Mouse (Mus musculus): Measurements from ENCODE around the gene Vamp8. TPM values are rescaled to one million over a fixed set of nuclear protein-coding genes. Genes with fewer than 3 reads are reported as not detected.

The Vamp8 gene
- polyA plus RNA-seq, 1 experiment from 2014 or later, result 81.7 TPM

GRCm38 (mm10) chr6:72390795-72391521 lies 455 bp upstream of the Vamp8 start:
- WGBS, result 7% methylated on average over 12 of the region's 12 CpGs
- peak; percentile 43 for DNase-seq (ENCODE audit: low spot score)
- peaks cover 51% of the 10 kb centered on the region for H3K4me1 ChIP-seq

GRCm38 (mm10) chr6:72389471-72389940 lies 997 bp downstream of the Vamp8 start:
- Histone ChIP-seq H3K4me1 (peaks cover 51% of the 10 kb centered on the region), H3K9me3 (replicated peaks) (no peaks in the 10 kb centered on the region), H3K27ac (peak overlapping the region; percentile 92), H3K27me3 (ENCODE audit: low read depth, poor library complexity, severe bottlenecking) (no peaks in the 10 kb centered on the region), H3K36me3 (peaks cover 21% of the 10 kb centered on the region), H3K4me3 (peak overlapping the region; percentile 63)
- DNase-seq (ENCODE audit: low spot score), result no peak
- WGBS, result 24% methylated on average over 13 of the region's 13 CpGs

More at GRCm38 (mm10) chr6:72390795-72391521, 455 bp upstream of the Vamp8 start:
- H3K9me3 ChIP-seq (replicated peaks), result no peaks in the 10 kb centered on the region
- peaks cover 11% of the 10 kb centered on the region for H3K36me3 ChIP-seq
- H3K27me3 ChIP-seq (ENCODE audit: low read depth, poor library complexity, severe bottlenecking), result no peaks in the 10 kb centered on the region
- H3K27ac ChIP-seq, result peak overlapping the region; percentile 92
- peak overlapping the region; percentile 63 for H3K4me3 ChIP-seq

DNA sequence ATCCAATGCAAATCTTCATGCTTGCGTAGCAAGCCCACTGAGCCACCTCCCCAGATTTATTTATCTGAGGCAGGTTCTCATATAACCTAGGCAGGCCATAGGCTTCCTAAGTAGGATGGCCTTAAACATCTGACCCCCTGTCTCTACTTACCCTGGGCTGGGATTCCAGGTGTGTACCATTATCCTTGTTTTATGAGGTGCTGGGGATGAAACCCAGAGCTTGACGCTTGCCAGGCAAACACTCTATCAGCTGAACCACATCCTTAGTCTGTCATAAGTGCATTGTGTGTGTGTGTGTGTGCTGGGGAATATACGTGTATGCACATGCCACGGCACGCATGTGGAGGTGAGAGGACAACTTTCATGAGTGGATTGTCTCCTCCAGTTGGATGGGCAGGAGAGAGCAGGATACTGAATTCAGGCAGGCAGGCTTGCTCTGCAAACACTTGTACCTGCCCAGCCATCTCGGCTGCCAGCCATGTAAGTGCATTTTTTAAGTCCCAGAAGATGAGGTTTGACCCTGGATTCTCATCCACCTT lies 1.6 kb downstream of the Vamp8 start:
- no peaks in the 10 kb centered on the region for H3K9me3 ChIP-seq (replicated peaks)
- H3K27ac ChIP-seq, result peak overlapping the region; percentile 92
- DNase-seq (ENCODE audit: low spot score), result peak; percentile 67
- peaks cover 23% of the 10 kb centered on the region for H3K36me3 ChIP-seq
- WGBS, result 50% methylated on average over 6 of the region's 6 CpGs
- H3K4me1 ChIP-seq, result peaks cover 48% of the 10 kb centered on the region
- H3K27me3 ChIP-seq (ENCODE audit: low read depth, poor library complexity, severe bottlenecking), result no peaks in the 10 kb centered on the region
- H3K4me3 ChIP-seq, result peak overlapping the region; percentile 17; the same call in 1 of the 2 replicates

GRCm38 (mm10) chr6:72388266-72388665 lies 2.2 kb downstream of the Vamp8 start:
- no peaks in the 10 kb centered on the region for H3K27me3 ChIP-seq (ENCODE audit: low read depth, poor library complexity, severe bottlenecking)
- WGBS, result 52% methylated on average over 10 of the region's 10 CpGs

DNA sequence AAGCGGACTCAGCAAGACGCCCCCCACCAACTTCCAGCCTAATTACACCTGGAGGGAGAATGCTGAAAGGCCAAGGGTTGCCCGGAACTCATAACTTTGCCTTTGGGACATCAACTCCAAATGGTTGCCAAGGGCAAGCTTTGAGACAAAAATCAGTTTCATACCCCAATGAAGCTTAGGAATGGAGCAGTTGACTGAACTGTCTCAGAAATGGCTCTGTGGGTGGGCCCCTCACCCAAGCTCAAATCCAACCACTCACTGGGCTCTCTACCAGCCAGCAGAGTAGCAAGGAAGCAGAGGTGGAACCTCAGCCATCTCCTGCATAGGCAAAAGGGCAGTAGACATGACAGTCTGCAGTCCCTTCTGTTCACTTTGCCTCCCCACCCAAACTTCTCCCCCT lies 2.7 kb downstream of the Vamp8 start:
- no peak for DNase-seq (ENCODE audit: low spot score)
- peak overlapping the region; percentile 17; the same call in 1 of the 2 replicates for H3K4me3 ChIP-seq
- peak overlapping the region; percentile 92; the same call in 1 of the 2 replicates for H3K27ac ChIP-seq
- WGBS, result 61% methylated on average over 3 of the region's 3 CpGs
- peaks cover 23% of the 10 kb centered on the region for H3K36me3 ChIP-seq
- no peaks in the 10 kb centered on the region for H3K27me3 ChIP-seq (ENCODE audit: low read depth, poor library complexity, severe bottlenecking)
- peaks cover 41% of the 10 kb centered on the region for H3K4me1 ChIP-seq
- no peaks in the 10 kb centered on the region for H3K9me3 ChIP-seq (replicated peaks)

More at GRCm38 (mm10) chr6:72388266-72388665, 2.2 kb downstream of the Vamp8 start:
- peak overlapping the region; percentile 17; the same call in 1 of the 2 replicates for H3K4me3 ChIP-seq
- peak overlapping the region; percentile 92; the same call in 1 of the 2 replicates for H3K27ac ChIP-seq
- peaks cover 46% of the 10 kb centered on the region for H3K4me1 ChIP-seq
- H3K36me3 ChIP-seq, result peaks cover 23% of the 10 kb centered on the region
- no peaks in the 10 kb centered on the region for H3K9me3 ChIP-seq (replicated peaks)
- DNase-seq (ENCODE audit: low spot score), result no peak

GRCm38 (mm10) chr6:72386561-72386960 lies 3.9 kb downstream of the Vamp8 start:
- Histone ChIP-seq H3K36me3 (peaks cover 23% of the 10 kb centered on the region), H3K27me3 (ENCODE audit: low read depth, poor library complexity, severe bottlenecking) (no peaks in the 10 kb centered on the region), H3K27ac (no peak overlapping the region), H3K9me3 (replicated peaks) (no peaks in the 10 kb centered on the region), H3K4me1 (peaks cover 41% of the 10 kb centered on the region), H3K4me3 (no peak overlapping the region)
- WGBS, result 87% methylated on average over 2 of the region's 2 CpGs
- no peak for DNase-seq (ENCODE audit: low spot score)

DNA sequence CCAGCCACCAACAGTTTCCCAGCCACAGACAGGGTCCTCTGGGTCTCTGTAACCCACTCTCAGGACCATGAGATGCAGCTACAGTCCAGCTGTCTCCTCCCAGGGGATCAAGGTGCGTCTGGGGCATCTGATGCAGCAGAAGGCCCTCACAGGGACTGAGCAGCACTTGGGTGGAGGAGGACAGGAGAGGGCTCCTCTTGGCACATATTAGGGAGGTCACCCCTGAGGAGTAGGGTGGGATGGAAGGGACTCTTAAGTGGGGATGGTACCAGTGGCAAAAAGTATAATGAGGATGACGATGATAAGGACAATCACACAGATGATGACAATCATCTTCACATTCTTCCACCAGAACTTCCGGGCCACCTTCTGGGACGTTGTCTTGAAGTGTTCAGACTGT lies 5.2 kb downstream of the Vamp8 start:
- H3K4me1 ChIP-seq, result peaks cover 32% of the 10 kb centered on the region
- no peak overlapping the region for H3K27ac ChIP-seq
- H3K27me3 ChIP-seq (ENCODE audit: low read depth, poor library complexity, severe bottlenecking), result 0 out of 2 replicates have a peak, but pooled peaks cover 1% of the 10 kb centered on the region
- H3K4me3 ChIP-seq, result no peak overlapping the region
- DNase-seq (ENCODE audit: low spot score), result no peak
- WGBS, result 87% methylated on average over 4 of the region's 4 CpGs
- H3K36me3 ChIP-seq, result peaks cover 23% of the 10 kb centered on the region
- no peaks in the 10 kb centered on the region for H3K9me3 ChIP-seq (replicated peaks)

DNA sequence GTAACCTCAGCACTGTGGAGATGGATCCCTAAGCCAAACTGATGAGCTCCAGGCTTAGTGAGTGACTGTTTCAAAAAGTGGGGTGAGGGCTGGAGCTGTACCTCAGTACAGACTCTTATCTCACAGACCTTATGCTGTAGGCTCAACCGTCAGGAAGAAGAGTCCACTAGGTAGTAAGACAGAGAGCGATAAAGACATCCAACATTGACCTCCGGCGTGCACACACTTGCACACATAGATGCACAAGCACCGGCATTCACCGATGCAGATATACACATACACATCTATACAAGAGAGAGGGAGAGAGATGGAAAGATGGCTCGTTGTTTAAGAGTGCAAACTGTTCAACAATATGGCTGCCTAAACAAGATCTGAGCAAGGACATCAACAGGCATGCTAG lies 6.6 kb downstream of the Vamp8 start:
- DNase-seq (ENCODE audit: low spot score), result no peak
- 94% methylated on average over 7 of the region's 7 CpGs for WGBS
- peaks cover 32% of the 10 kb centered on the region for H3K4me1 ChIP-seq

GRCm38 (mm10) chr6:72383142-72383820 lies 7.2 kb downstream of the Vamp8 start:
- Histone ChIP-seq H3K27me3 (ENCODE audit: low read depth, poor library complexity, severe bottlenecking) (peaks cover 17% of the 10 kb centered on the region), H3K36me3 (peaks cover 23% of the 10 kb centered on the region), H3K27ac (peak overlapping the region; percentile 4; the same call in 1 of the 2 replicates), H3K4me1 (peaks cover 25% of the 10 kb centered on the region), H3K9me3 (replicated peaks) (no peaks in the 10 kb centered on the region), H3K4me3 (no peak overlapping the region)
- no peak for DNase-seq (ENCODE audit: low spot score)
- WGBS, result 87% methylated on average over 6 of the region's 6 CpGs

More for the DNA sequence above, 6.6 kb downstream of the Vamp8 start:
- Histone ChIP-seq H3K4me3 (no peak overlapping the region), H3K27ac (no peak overlapping the region), H3K9me3 (replicated peaks) (no peaks in the 10 kb centered on the region), H3K27me3 (ENCODE audit: low read depth, poor library complexity, severe bottlenecking) (peaks cover 14% of the 10 kb centered on the region), H3K36me3 (peaks cover 23% of the 10 kb centered on the region)

- H3K9me3 ChIP-seq (replicated peaks), result no peaks in the 10 kb centered on the region
- H3K4me1 ChIP-seq, result peaks cover 18% of the 10 kb centered on the region
- 87% methylated on average over 6 of the region's 6 CpGs for WGBS
- H3K36me3 ChIP-seq, result peaks cover 17% of the 10 kb centered on the region
- H3K27ac ChIP-seq, result no peak overlapping the region
- H3K4me3 ChIP-seq, result no peak overlapping the region
- DNase-seq (ENCODE audit: low spot score), result no peak
- H3K27me3 ChIP-seq (ENCODE audit: low read depth, poor library complexity, severe bottlenecking), result peaks cover 17% of the 10 kb centered on the region
Measured at GRCm38 (mm10) chr6:72382494-72382893, 8.0 kb downstream of the Vamp8 start.

DNA sequence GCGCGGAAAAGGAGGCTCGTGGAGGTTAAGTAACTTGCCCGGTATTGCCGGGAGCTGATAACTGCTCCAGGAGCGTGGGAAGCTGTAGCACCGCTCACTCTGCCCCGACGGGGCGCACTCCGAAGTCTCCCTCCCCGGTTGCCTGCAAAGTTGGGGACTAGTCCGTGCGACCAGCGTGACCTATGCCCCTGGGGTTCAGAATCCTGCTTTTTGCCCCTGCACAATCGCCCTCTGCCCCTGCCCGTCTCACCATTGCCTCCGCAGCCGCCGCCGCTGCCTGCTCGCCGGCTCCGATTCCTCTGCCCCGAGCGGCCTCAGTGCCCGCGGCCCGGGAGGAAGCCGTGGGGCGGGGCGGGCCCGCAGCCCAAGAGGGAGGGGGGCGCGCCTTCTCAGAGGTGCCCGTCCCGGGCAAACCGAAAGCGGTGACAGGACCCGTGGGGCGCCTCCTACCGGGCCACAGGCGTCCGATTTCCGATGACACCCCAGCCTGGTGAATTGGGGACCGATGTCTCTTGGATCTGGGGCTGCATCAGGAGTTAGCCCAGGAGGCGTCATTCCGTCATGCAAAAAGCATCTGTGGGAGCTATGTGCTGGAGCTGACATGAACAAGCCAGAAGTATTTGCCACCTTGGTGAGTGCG lies 10.3 kb downstream of the Vamp8 start, which contains the start of gene Vamp5:
Gene Vamp5, minus strand, starts transcription at position 338 of the 640 bp plus-strand sequence.
- Histone ChIP-seq H3K4me1 (peaks cover 16% of the 10 kb centered on the region), H3K27me3 (ENCODE audit: low read depth, poor library complexity, severe bottlenecking) (peaks cover 17% of the 10 kb centered on the region), H3K4me3 (peak within 1 kb of the TSS; percentile 61), H3K9me3 (replicated peaks) (no peaks in the 10 kb centered on the region), H3K27ac (peak within 1 kb of the TSS; percentile 78), H3K36me3 (peaks cover 9% of the 10 kb centered on the region)
- 1% methylated on average over 49 of the region's 49 CpGs for WGBS
- peak; percentile 76 for DNase-seq (ENCODE audit: low spot score)

DNA sequence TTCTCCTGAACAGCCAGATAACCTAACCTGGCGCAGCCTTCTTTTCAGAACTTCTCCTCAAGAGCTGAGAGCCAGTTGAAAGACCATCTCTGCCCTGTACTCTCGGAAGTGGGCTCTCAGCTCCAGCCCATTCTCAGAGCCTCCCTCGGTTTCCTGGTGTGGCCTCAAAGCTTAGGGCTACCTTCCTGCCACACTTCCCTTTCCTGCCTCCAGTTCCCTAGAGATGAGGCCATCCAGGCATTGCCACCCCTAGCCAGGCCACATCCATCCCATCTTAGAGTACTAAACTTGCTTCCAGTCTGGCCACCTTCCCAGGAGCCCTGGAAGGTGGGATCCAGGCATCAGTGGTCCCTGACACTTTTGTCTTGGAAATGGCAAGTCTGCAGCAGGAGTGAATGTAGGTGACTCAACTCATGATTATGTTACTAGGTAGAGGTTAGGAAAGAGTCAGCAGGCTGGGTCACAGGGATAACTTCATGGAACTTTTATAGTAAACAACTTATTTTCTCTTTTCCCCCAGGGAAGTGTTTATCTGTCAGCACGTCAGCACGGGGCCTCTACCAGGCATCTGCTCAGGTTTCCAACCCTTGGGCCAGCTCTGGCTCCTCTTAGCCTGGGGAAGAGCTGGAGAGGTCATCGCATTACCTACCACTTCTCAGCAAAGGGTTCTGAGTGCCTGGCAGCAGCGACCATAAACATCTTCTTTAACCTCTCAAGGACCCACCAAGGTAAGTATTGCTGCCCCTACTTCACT lies 10.9 kb downstream of the Vamp8 start:
- Histone ChIP-seq H3K27ac (peak overlapping the region; percentile 78), H3K27me3 (ENCODE audit: low read depth, poor library complexity, severe bottlenecking) (peaks cover 17% of the 10 kb centered on the region), H3K4me1 (peaks cover 16% of the 10 kb centered on the region), H3K9me3 (replicated peaks) (no peaks in the 10 kb centered on the region), H3K4me3 (peak overlapping the region; percentile 61), H3K36me3 (peaks cover 2% of the 10 kb centered on the region; the same call in 1 of the 2 replicates)
- WGBS, result 37% methylated on average over 7 of the region's 7 CpGs
- no peak for DNase-seq (ENCODE audit: low spot score)

All from limb, embryonic 10.5 days (tissue).